Mouse (Mus musculus): ENCODE data around the gene Mdm2. TPM values are rescaled to one million over a fixed set of nuclear protein-coding genes. Genes with fewer than 3 reads are reported as not detected.
"Not testable (repeated sequence)": the region's sequence is repeated elsewhere in the genome, so short reads cannot be mapped to it uniquely, and the experiment has no call there.

Mdm2 gene
- total RNA-seq, 2 experiments from 2014 or later, result 59.1 to 62.8 TPM

DNA sequence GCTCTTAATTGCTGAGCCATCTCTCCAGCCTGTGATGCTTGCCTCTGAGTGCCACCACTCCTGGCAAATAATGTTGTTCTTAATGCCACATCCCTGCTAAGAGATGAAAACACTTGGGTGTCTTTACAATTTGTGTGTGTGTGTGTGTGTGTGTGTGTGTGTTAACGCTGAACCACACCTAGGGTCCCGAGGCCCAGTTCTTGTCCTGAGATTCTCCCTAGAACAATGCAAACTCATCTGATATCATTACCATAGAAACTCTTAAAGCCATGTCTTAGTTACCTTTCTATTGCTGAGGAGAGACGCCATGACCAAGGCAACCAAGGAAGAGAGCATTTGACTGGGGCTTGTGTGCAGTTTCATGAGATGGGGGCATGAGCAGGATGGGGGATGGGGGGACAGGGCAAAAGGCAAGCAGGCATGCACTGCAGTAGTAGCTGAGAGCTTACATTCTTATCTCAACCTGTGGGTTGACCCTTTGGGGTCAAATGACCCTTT is 3.5 kb upstream of the Mdm2 start:
- DNase-seq (ENCODE audit: low spot score in 2 of 2), result no peak

DNA sequence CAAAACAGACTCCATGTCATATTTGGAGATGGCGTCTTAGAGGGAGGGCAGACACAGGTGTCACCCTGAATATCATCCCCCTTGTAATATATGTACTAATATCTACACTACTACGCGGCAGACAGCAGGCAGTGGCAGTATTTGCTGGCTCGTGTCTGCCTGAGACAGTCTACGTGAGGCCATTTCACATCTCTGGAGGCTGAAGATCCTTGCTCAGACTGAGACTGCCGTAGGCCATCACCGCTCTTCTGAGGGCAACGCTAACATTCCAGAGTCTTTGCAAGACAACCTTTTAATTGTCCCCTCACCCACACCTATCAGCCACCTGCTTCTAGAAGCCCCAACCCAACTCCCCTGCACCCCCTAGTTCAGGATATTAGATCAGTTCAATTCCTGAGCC is 2.9 kb upstream of the Mdm2 start:
- no peak for DNase-seq (ENCODE audit: low spot score in 2 of 2)

DNA sequence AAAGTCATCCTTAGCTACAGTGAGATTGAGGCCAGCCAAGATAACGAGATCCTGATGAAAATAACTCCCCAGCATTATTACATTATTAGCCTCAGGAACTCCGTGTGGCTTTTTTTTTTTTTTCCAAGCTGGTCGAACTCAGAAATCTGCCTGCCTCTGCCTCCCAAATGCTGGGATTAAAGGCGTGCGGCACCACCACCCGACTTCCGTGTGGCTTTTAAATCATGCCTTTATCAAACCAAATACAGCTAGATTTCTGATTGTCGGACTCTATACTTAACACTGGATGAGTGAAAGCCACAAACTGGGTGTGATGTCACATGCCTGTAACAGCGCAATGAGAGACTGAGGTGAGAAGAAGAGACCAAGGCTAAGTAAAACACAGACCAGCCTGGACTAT is 2.3 kb upstream of the Mdm2 start:
- DNase-seq (ENCODE audit: low spot score in 2 of 2), result no peak

DNA sequence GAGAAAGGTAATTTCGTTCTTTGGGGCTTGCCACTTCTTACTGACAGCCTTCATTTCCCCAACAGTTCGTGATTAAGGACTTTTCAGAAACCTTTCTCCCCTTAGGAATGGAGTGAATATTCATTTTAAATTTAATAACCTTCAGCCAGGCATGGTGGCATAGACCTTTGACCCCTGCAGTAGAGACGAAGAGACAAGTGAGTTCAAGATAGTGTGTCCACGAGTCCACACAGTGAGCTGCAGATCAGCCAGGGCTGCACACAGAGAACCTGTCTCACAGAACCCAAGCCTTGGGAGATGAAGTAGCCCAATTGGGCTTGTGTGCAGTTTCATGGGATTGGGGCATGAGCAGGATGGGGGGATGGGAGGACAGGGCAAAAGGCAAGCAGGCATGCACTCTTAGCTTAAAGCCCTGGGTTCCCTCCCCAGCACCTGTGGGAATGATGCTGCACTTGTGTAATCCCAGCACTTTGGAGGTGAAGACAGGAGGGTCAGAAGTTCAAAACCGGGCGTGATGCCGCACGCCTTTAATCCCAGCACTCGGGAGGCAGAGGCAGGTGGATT is 1.7 kb upstream of the Mdm2 start:
- no peak for DNase-seq (ENCODE audit: low spot score in 2 of 2)

DNA sequence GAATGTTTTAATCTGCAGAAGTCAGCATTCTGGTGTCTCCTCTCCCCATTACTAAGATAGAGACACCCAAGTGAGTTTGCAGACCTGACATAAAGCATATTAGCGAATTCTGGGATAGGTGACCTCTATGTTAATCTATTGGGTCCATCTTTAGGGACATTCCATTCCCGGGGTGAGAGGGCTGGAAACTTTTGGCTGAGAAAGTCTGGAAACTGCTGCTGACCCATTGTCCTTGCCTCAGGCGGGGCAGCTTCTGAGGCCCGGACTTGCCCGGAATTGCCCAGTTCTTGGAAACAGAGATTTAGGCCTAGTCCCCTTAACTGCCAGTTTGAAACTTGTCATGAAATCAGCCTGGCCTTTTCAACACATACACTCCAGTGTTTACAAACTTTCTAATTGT is 850 bp upstream of the Mdm2 start:
- no peak for DNase-seq (ENCODE audit: low spot score in 2 of 2)

DNA sequence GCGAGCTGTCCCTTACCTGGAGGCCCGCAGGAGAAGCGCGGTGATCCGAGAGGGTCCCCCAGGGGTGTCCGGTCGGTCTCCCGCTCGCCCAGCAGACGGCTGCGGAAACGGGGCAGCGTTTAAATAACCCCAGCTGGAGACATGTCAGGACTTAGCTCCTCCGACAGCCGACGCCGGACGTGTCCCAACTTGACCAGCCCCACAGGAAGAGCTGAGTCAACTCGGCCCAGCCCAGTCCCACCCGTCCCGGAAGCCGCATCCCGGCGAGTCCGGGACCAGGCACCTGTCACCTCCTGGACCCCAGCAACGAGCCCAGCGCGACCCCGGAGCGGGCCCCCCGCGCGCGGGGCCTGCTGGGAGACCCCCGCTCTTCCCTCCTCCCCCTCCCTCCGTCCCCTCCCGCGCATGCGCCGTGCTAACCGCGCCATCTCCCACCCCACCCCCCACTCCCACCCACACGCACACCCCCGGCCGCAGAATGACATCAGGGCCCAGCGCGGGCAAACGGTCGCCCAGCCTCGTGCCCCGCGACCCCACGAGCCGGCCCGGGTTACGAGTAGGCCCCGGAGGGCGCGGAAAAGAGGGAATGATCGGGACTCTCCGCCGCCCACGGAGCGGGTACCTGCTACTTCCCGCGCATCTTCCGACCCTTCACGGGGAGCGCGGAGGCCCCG is 491 bp downstream of the Mdm2 start:
- DNase-seq (ENCODE audit: low spot score in 2 of 2), result peak; percentile 64 to 74

DNA sequence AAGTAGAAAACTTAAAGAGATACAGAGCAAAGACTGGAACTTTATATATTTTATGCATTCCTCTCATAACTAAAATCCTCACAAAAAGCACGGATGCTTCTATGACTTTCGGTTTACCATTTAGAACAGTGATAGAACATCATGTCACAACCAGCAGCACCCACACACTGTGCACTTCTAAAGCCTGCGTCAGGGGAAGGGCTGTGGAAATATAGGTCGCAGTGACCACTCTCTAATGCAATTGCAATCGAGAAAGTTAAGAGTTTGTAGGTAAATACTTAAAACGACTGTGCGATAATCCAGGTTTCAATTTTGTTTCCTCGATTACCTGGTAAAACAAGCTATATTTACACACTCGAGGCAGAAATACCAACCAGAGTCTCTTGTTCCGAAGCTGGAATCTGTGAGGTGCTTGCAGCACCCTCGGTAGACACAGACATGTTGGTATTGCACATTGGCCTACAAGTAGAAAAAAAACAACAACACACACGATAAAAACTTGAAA is 1.2 kb downstream of the Mdm2 start:
- DNase-seq (ENCODE audit: low spot score in 2 of 2), result no peak

DNA sequence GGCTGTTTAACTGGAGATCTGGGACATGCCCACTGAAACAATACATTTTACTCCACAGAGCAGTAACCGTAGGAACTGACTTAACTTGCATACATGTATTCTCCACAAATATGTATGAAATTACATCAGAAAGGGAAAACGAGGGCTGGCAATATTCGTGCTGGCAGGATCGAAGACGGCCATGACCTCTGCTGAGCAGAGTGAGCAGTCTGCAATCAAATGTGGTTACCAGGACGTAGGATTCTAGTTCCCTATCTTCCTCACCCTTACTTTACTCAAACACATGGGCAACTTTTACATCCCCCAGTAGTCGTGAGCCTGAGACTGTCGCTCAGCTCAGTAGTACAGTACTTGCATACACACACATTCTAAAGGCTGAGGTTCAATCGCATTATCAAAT is 1.7 kb downstream of the Mdm2 start:
- no peak for DNase-seq (ENCODE audit: low spot score in 2 of 2)

DNA sequence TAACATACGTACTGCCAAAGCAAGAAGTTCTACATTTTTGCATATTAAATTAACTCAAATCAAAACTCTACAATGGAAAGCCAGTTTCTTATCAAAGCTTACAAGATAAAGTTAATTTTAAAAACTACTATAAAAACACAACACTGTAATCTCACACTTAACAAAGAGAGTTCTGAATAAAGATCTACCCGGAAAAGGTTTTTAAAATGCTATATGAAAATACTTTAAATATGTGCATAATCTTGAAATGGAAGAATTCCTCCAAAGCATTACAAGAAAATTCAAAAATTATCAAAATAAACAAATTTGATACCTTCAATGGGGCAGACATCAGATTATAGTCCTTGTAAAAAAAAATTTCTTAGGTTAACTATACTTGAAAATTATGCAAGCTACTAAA is 2.2 kb downstream of the Mdm2 start:
- no peak for DNase-seq (ENCODE audit: low spot score in 2 of 2)

DNA sequence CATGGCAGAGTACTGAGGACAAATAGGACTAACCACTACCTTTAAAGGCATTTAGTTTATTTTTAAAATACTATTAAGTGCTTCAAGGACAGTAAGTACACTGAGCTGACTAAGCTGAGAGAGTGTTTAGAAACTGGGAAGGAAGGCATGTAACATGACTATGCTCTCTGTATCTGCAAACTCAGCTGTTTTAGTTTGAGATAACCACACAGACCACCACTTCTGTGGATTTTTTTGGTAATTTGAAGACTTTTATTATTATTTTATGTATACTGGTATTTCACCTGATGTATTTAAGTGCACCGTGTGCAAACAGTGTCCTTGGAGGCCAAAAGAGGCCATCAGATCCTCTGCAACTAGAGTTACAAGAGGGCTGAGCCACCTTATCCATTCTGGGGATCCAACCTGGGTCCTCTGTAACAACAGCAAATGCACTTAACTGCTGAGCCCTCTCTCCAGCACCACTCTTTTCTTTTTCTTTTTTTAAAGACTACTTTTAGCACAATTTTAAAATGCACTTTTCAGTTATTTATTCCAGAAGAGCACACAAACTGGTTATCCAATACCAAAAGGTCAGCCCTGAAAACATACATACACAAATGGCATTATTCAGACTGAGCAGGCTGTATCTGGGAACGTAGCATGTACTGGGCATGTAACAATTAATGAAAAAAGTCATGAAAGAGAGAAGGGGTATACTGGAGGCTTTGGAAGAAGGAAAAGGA is 3.3 kb downstream of the Mdm2 start:
- no peak for DNase-seq (ENCODE audit: low spot score in 2 of 2)

DNA sequence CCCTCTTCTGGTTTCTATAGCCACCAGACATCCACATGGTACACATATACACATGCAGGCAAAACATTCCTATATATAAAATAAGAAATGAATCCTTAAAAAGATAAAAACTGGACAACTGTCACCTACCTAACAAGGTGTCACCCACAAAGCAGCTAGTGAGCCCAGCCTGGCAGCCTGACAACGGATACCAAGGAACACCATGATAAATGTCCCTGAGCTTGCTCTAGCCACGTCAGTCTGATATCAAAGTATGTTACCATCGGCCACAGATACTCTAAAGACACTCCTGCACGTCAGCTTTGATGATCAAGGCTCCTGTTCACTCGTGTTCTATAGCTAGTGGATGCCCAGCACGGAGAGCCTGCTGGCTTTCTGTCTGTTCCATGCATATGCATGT is 4.1 kb downstream of the Mdm2 start:
- no peak for DNase-seq (ENCODE audit: low spot score in 2 of 2)

DNA sequence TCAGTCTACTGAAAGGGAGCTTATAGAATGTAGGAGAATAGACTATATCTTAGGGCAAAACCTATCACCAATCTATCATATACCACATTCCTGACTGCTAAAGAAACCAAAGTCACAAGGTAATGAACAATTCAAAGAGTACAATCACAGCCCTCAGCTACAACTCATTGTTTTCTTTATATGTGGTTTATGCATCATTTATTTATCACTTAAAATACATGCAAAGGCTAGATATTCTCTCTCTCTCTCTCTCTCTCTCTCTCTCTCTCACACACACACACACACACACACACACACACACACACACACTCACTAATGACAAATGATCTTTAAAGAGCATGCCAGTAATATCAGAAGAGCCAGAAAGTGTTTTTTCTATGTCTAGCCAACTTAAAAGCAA is 4.8 kb downstream of the Mdm2 start:
- DNase-seq (ENCODE audit: low spot score in 2 of 2), result no peak

DNA sequence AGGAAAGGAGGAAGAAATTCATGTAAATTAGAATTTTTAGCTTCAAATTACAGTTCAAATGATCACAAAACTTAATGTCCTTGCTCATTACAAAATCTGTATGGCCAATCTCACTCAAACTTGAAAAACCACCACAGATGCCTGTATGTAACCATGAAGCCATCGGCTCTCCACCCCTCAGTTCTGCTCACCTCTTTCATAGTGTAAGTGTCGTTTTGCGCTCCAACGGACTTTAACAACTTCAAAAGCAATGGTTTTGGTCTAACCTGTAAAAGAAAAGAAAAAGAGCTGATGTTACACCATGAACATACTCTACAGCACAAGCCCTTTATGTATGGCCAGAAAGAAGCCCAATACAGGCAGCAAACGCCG is 5.6 kb downstream of the Mdm2 start:
- DNase-seq (ENCODE audit: low spot score in 2 of 2), result no peak

DNA sequence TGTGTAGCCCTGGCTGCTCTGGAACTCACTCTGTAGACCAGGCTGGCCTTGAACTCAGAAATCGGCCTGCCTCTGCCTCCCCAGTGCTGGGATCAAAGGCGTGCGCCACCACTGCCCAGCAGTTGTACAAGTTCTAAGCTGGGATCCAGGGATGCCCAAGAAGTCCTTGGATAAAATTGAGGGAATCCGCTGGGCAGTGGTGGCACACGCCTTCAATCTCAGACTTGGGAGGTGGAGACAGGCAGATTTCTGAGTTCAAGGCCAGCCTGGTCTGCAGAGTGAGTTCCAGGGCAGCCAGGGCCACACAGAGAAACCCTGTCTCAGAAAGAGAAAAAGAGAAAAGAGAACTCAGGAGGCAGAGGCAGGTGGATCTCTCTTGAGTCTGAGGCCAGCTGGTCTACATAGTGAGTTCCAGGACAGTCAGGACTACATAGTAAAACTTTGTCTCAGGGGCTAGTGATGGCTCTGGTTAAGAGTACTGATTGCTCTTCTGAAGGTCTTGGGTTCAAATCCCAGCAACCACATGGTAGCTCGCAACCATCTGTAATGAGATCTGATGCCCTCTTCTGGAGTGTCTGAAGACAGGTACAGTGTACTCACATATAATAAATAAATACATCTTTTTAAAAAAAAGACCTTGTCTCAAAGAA is 6.1 kb downstream of the Mdm2 start:
- DNase-seq (ENCODE audit: low spot score in 2 of 2), result not testable (repeated sequence)

DNA sequence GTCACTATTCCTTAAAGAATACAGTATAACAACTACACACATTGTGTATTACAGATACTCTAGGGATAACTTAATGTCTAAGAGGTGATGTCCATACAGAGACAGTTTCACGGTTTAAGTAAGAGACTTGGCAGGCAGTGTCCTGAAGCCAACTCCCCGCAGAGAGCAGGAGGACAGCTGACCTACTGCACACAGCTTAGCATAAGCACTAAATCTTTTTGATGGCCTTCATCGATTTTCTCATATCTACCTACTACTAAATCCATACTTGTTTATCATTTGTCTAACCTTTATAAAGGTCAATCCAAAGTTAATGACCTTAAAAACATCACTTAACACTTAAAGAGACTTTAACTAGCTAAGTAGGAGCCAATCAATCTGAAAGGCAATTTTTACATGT is 7.1 kb downstream of the Mdm2 start:
- DNase-seq (ENCODE audit: low spot score in 2 of 2), result no peak

DNA sequence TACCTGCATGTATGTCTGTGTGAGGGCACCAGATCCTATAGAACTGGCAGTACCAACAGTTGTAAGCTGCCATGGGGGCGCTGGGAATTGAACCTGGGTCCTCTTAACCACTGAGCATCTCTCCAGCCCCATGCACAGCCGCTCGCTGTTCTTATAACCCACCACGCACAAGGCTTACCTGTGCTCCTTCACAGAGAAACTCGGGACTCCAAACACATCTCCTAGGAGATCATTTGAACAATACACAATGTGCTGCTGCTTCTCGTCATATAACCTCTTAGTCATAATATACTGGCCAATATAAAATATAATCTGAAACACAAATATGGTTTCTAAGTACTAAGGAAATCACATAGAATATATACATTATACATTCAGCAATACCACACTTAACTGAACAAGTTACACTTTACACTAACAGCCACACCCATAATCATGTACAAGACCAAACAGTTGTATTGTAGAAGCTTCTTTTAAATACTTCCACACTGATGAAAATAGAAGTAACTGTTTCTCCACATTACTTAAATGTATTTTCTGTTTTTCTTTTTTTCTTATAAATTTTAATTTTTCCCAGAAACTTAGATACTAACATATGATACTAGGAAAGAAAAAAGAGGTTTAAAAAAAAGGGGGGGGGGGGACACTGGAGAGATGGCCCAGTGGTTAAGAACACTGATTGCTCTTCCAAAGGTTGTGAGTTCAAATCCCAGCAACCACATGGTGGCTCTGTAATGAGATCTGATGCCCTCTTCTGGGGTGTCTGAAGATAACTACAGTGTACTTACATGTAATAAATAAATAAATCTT is 8.3 kb downstream of the Mdm2 start:
- DNase-seq (ENCODE audit: low spot score in 2 of 2), result no peak

DNA sequence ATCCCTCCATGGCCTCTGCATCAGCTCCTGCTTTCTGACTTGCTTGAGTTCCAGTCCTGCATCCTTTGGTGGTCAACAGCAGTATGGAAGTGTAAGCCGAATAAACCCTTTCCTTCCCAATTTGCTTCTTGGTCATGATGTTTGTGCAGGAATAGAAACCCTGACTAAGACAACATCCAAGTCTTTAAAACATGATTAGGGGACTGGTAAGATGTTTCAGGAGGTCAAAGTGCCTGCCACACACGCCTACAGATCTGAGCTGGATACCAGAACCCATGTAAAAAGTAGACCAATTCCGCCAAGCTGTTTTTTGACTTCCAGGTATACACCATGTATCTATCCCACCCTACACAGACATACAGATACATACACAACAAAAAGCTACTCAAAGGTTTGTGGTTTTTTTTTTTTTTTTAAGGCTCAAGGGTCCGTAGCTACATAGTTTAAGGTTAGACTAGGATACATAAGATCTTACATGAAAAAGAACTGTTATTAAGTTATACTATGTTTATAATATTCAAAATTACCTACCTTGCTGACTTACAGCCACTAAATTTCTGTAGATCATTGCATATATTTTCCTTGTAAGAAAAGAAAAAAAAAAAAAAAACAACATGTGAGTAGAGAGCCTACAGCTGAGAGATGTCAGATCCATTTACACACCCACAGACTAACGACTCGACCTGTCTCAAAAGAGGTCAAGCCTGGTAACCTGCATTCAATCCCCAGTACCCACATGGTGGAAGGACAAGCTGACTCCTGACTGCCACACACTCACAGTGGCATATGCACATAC is 9.3 kb downstream of the Mdm2 start:
- DNase-seq (ENCODE audit: low spot score in 2 of 2), result no peak

DNA sequence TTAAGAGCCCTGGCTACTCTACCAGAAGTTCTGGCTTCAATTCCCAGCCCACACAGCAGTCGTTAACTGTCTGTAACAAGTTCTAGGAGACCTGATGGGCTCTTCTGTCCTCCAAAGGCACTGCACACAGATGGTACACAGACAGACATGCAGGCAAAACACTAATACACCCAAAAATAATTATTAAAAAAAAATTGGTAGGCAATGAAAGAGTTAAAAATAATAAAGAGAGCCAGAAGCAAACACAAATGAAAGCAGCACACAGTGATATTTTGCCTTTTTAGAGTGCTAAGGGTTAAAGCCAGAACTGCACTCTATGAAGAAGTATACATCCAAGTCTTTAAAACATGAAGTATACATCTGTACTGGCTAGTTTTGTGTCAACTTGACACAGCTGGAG is 10.1 kb downstream of the Mdm2 start:
- DNase-seq (ENCODE audit: low spot score in 2 of 2), result no peak

DNA sequence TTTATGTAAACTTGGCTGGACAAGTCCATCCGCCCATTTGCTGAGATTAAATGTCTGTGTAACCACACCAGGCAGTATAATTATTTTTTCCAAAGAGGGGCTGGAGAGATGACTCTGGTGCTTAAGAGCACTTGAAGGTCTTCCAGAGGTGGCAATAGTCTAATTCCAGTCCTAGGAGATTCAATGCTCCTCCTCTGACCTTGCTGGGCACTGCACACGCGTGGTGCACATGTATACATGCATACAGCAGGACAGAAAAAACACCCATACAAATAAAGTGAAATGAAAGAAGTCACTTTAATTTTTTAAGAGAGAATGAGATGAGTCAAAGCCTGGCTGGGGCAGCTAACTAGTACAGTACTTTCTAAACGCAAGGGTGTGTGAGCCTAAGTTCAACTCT is 10.6 kb downstream of the Mdm2 start:
- no peak for DNase-seq (ENCODE audit: low spot score in 2 of 2)

Data from layer of hippocampus, postnatal 14 days (tissue).